Mouse (Mus musculus) liver, embryonic 14.5 days (tissue): Measurements from ENCODE around the gene Rest.

ENCODE experiments used
- CTCF ChIP-seq: IDR thresholded peaks from 2 replicates; pipeline ENCODE4 v1.5.1; 2016; ENCODE audit warnings: antibody characterized with exemption, low read depth, control low read depth
- EP300 ChIP-seq: IDR thresholded peaks from 2 replicates; pipeline ENCODE4 v1.6.1; 2016; ENCODE audit warnings: antibody characterized with exemption, low read depth

- no peak for TF ChIP-seq CTCF
- no peak for TF ChIP-seq EP300
These were observed 36.1 kb downstream of the Rest start for GRCm38 (mm10) chr5:77301296-77301903.
